Mouse (Mus musculus): ENCODE data around the gene Usp20.

DNA sequence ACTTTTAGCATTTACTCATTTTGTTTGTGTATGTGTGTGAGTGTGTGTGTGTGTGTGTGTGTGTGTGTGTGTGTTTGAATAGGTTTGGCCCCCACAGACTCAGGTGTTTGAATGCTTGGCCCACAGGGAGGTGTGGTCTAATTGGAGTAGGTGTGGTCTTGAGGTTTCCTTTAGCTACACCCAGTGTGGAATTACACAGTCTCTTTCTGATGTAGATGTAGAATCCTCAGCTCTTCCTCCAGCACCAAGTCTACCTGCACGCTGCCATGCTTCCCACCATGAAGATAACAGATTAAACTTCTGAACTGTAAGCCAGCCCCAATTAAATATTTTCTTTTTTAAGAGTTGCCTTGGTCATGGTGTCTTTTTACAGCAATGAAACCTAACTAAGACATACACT, 78.2 kb downstream of the Usp20 start:
- TF ChIP-seq POLR2A (IDR thresholded peaks at IDR 0.05; ENCODE audit: borderline replicate concordance, extremely low read depth, low read depth, low read length) (no peak), CTCF (IDR thresholded peaks at IDR 0.05; ENCODE audit: insufficient read depth, low read length) (no peak)
